Mouse (Mus musculus): ENCODE measurements around the gene 9330161L09Rik.
A peak's percentile ranks its signal among the peaks of the same experiment; 100 is the strongest.

The 9330161L09Rik gene

GRCm38 (mm10) chr12:103433986-103434731, 26.5 kb upstream of the 9330161L09Rik start, which contains the start of gene Ifi27:
Ifi27 (plus strand) TSS chr12:103434211.
- Histone ChIP-seq H3K36me3 (ENCODE audit: insufficient read depth, low read length) (no peaks in the 10 kb centered on the region), H3K9me3 (ENCODE audit: low read length) (no peaks in the 10 kb centered on the region), H3K4me1 (replicated peaks; ENCODE audit: low read depth, low read length) (no peaks in the 10 kb centered on the region), H3K27me3 (ENCODE audit: insufficient read depth, low read length) (no peaks in the 10 kb centered on the region), H3K4me3 (replicated peaks; ENCODE audit: low read length) (no peak within 1 kb of the TSS)
- TF ChIP-seq POU5F1 (IDR thresholded peaks at IDR 0.05; ENCODE audit: borderline replicate concordance, low read length): no peak
- no peak for TF ChIP-seq CTCF (conservative IDR thresholded peaks at IDR 0.05; ENCODE audit: low read length)
- TF ChIP-seq NANOG (IDR thresholded peaks at IDR 0.05; ENCODE audit: borderline replicate concordance, low read length): no peak

GRCm38 (mm10) chr12:103433430-103433829, 25.8 kb upstream of the 9330161L09Rik start:
- no peak overlapping the region for H3K4me3 ChIP-seq (replicated peaks; ENCODE audit: low read length)
- H3K4me1 ChIP-seq (replicated peaks; ENCODE audit: low read depth, low read length): no peaks in the 10 kb centered on the region
- no peaks in the 10 kb centered on the region for H3K36me3 ChIP-seq (ENCODE audit: insufficient read depth, low read length)
- no peaks in the 10 kb centered on the region for H3K27me3 ChIP-seq (ENCODE audit: insufficient read depth, low read length)
- TF ChIP-seq NANOG (IDR thresholded peaks at IDR 0.05; ENCODE audit: borderline replicate concordance, low read length): no peak
- TF ChIP-seq CTCF (conservative IDR thresholded peaks at IDR 0.05; ENCODE audit: low read length): no peak
- TF ChIP-seq POU5F1 (IDR thresholded peaks at IDR 0.05; ENCODE audit: borderline replicate concordance, low read length): no peak
- no peaks in the 10 kb centered on the region for H3K9me3 ChIP-seq (ENCODE audit: low read length)

DNA sequence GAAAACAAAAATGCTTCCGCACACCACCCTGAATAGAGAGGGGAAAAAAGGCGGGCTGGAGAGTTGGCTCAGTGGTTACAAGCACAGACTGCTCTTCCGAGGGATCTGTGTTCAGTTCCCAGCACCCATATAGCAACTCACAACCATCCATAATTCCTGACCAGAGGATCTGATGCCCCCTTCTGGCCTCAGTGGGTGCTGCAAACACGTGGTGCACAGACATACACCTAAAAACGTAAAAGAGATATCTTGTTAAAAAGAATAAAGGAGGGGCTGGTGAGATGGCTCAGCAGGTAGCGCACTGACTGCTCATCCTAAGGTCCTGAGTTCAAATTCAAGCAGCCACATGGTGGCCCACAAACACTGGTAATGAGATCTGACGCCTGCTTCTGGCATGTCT, 19.1 kb upstream of the 9330161L09Rik start:
- peaks cover 30% of the 10 kb centered on the region for H3K4me1 ChIP-seq (replicated peaks; ENCODE audit: low read depth, low read length)
- no peaks in the 10 kb centered on the region for H3K9me3 ChIP-seq (ENCODE audit: low read length)
- no peak overlapping the region for H3K4me3 ChIP-seq (replicated peaks; ENCODE audit: low read length)
- no peaks in the 10 kb centered on the region for H3K27me3 ChIP-seq (ENCODE audit: insufficient read depth, low read length)
- TF ChIP-seq CTCF (conservative IDR thresholded peaks at IDR 0.05; ENCODE audit: low read length) (peak; percentile 23), POU5F1 (IDR thresholded peaks at IDR 0.05; ENCODE audit: borderline replicate concordance, low read length) (no peak), NANOG (IDR thresholded peaks at IDR 0.05; ENCODE audit: borderline replicate concordance, low read length) (no peak)
- H3K36me3 ChIP-seq (ENCODE audit: insufficient read depth, low read length): peaks cover 26% of the 10 kb centered on the region

DNA sequence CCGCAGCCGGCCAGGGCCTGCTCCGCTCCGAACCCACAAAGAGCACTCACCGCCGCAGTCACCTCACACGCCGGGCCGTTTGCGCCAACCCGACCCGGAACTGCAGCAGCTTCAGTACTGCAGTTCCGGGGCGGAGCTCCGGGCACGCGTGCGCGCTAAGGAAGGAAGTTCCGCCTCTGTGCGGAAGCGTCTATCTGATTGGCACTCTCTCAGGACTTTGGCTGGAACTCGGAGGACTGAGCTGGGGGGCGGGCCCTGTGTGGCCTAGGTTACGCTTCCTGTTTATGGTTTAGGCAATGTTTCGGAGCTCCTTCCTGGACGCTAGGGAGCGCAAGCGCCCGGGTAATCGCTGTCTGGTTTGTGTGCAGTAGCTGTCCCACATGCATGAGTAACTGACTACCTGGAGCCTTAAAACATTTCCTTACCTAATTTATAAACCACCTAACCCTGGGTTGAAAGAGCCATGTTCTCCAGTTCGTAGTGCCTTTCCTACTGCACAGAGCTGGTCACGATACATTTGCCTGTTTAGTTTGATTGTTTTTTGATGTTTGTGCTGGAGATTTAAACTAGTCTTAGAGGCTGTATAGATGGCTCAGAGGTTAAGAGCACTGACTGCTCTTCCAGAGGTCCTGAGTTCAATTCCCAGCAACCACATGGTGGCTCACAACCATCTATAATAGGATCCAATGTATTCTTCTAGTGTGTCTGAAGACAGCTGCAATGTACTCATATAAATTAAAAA, 18.3 kb upstream of the 9330161L09Rik start, which contains the start of gene Ddx24:
Gene Ddx24, minus strand, starts transcription at position 102 of the 742 bp plus-strand sequence.
- Histone ChIP-seq H3K9me3 (ENCODE audit: low read length) (no peaks in the 10 kb centered on the region), H3K36me3 (ENCODE audit: insufficient read depth, low read length) (peaks cover 34% of the 10 kb centered on the region), H3K27me3 (ENCODE audit: insufficient read depth, low read length) (no peaks in the 10 kb centered on the region), H3K4me3 (replicated peaks; ENCODE audit: low read length) (peak within 1 kb of the TSS; percentile 96), H3K4me1 (replicated peaks; ENCODE audit: low read depth, low read length) (peaks cover 38% of the 10 kb centered on the region)
- TF ChIP-seq CTCF (conservative IDR thresholded peaks at IDR 0.05; ENCODE audit: low read length) (peak; percentile 25), POU5F1 (IDR thresholded peaks at IDR 0.05; ENCODE audit: borderline replicate concordance, low read length) (no peak)

DNA sequence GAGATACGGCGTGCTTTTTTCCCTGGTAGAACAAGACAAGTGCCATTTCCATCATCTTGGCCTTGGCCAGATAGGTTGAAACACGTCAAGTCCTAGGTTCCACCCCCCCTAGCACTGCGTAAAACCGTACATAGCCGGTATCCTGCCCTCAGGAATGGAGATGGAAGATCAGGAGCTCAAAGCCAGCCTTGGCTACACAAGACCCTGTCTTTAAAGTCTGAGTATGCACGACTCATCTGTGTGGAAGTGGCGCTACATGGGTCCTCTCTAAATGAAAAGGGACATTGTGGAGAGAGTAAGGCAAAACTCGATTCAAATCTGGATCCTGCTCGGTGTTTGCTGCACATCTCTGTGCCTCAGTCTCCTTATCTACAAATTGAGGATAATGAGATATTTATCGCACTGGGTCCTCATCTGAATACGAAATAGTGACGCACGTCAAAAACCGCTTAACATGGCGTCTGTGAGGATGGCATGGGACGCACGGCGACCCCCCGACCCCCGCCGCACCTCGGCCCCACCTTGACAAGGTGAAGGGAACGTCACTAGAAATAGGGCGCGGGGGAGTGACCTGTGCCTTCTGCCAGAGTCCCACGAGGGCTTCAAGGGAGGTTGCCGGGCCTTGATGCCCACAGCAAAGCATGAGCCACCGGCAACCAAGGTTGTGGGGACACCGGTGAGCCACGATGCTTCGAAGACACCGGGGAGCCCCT, 17.6 kb upstream of the 9330161L09Rik start:
- no peaks in the 10 kb centered on the region for H3K9me3 ChIP-seq (ENCODE audit: low read length)
- TF ChIP-seq CTCF (conservative IDR thresholded peaks at IDR 0.05; ENCODE audit: low read length) (no peak), NANOG (IDR thresholded peaks at IDR 0.05; ENCODE audit: borderline replicate concordance, low read length) (no peak), POU5F1 (IDR thresholded peaks at IDR 0.05; ENCODE audit: borderline replicate concordance, low read length) (no peak)
- peak overlapping the region; percentile 96 for H3K4me3 ChIP-seq (replicated peaks; ENCODE audit: low read length)
- peaks cover 38% of the 10 kb centered on the region for H3K36me3 ChIP-seq (ENCODE audit: insufficient read depth, low read length)
- no peaks in the 10 kb centered on the region for H3K27me3 ChIP-seq (ENCODE audit: insufficient read depth, low read length)
- peaks cover 43% of the 10 kb centered on the region for H3K4me1 ChIP-seq (replicated peaks; ENCODE audit: low read depth, low read length)

GRCm38 (mm10) chr12:103408144-103408543, 524 bp upstream of the 9330161L09Rik start:
- no peaks in the 10 kb centered on the region for H3K9me3 ChIP-seq (ENCODE audit: low read length)
- no peaks in the 10 kb centered on the region for H3K27me3 ChIP-seq (ENCODE audit: insufficient read depth, low read length)
- TF ChIP-seq NANOG (IDR thresholded peaks at IDR 0.05; ENCODE audit: borderline replicate concordance, low read length) (no peak), POU5F1 (IDR thresholded peaks at IDR 0.05; ENCODE audit: borderline replicate concordance, low read length) (no peak), CTCF (conservative IDR thresholded peaks at IDR 0.05; ENCODE audit: low read length) (no peak)
- H3K36me3 ChIP-seq (ENCODE audit: insufficient read depth, low read length): peaks cover 100% of the 10 kb centered on the region
- peaks cover 3% of the 10 kb centered on the region; the same call in 1 of the 2 replicates for H3K4me1 ChIP-seq (replicated peaks; ENCODE audit: low read depth, low read length)
- no peak overlapping the region for H3K4me3 ChIP-seq (replicated peaks; ENCODE audit: low read length)

DNA sequence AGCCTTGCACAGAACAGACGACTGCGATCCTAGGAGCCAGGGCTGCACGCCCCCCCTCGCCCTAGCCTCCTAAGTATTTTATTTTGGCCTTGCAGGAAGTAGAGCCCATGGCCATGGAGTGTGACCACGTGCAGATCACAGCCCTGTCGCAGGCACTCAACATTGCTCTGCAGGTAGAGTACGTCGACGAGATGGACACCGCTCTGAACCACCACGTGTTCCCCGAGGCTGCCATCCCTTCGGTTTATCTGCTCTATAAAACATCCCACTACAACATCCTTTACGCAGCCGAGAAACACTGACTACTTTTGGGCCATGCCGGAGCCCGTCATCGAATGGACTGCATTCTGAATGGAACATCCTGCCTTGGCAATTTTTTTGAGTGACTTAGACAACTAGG, 3.5 kb downstream of the 9330161L09Rik start:
- H3K27me3 ChIP-seq (ENCODE audit: insufficient read depth, low read length): no peaks in the 10 kb centered on the region
- no peaks in the 10 kb centered on the region for H3K9me3 ChIP-seq (ENCODE audit: low read length)
- TF ChIP-seq POU5F1 (IDR thresholded peaks at IDR 0.05; ENCODE audit: borderline replicate concordance, low read length): no peak
- no peak for TF ChIP-seq CTCF (conservative IDR thresholded peaks at IDR 0.05; ENCODE audit: low read length)
- TF ChIP-seq NANOG (IDR thresholded peaks at IDR 0.05; ENCODE audit: borderline replicate concordance, low read length): no peak
- H3K4me1 ChIP-seq (replicated peaks; ENCODE audit: low read depth, low read length): peaks cover 3% of the 10 kb centered on the region; the same call in 1 of the 2 replicates
- H3K4me3 ChIP-seq (replicated peaks; ENCODE audit: low read length): no peak overlapping the region
- peaks cover 74% of the 10 kb centered on the region for H3K36me3 ChIP-seq (ENCODE audit: insufficient read depth, low read length)

- Histone ChIP-seq H3K9me3 (ENCODE audit: low read length) (no peaks in the 10 kb centered on the region), H3K27me3 (ENCODE audit: insufficient read depth, low read length) (no peaks in the 10 kb centered on the region), H3K4me1 (replicated peaks; ENCODE audit: low read depth, low read length) (peaks cover 11% of the 10 kb centered on the region), H3K36me3 (ENCODE audit: insufficient read depth, low read length) (peaks cover 4% of the 10 kb centered on the region; the same call in 1 of the 2 replicates), H3K4me3 (replicated peaks; ENCODE audit: low read length) (no peak overlapping the region)
- TF ChIP-seq NANOG (IDR thresholded peaks at IDR 0.05; ENCODE audit: borderline replicate concordance, low read length): no peak
- no peak for TF ChIP-seq CTCF (conservative IDR thresholded peaks at IDR 0.05; ENCODE audit: low read length)
- TF ChIP-seq POU5F1 (IDR thresholded peaks at IDR 0.05; ENCODE audit: borderline replicate concordance, low read length): no peak
Observed at GRCm38 (mm10) chr12:103396751-103397150, 10.9 kb downstream of the 9330161L09Rik start.
